Mouse (Mus musculus): Measurements from ENCODE around the gene Prss22.

- TF ChIP-seq CTCF (IDR thresholded peaks at IDR 0.05; ENCODE audit: low read depth, low read length) = no peak
- TF ChIP-seq POLR2A (IDR thresholded peaks at IDR 0.05; ENCODE audit: extremely low read depth, insufficient read depth, low read length) = no peak
Observed at GRCm38 (mm10) chr17:23965805-23966425, 32.0 kb downstream of the Prss22 start.

Data from liver, adult 2 months (tissue).